Mouse (Mus musculus) cerebellum, postnatal 36 days (tissue): ENCODE data around the gene Phlpp1.

ENCODE experiments used
- DNase-seq, 2 experiments: peaks; one replicate each; pipeline ENCODE4 v3.0.0; 2021 to 2022; ENCODE audit warnings: mixed read lengths in 2 of 2

Phlpp1 gene

DNA sequence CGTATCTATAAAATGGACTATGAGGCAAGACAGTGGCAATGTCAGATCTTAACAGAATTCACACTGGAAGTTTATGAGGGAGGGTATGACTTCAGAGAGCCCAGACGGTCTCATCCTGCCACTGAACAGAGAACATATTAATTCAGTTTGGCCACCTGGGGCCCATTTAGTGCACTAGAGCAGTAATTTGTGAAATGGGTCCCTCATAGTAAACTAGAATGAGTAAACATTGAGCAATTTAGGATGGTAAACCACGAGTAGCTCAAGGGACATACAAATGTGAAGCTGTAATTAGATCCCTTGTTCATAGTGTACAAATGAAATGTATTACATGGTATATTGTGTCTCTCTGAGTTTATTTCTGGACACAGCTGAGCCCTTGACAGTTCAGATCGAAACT, 3.6 kb upstream of the Phlpp1 start:
- DNase-seq, result no peak

DNA sequence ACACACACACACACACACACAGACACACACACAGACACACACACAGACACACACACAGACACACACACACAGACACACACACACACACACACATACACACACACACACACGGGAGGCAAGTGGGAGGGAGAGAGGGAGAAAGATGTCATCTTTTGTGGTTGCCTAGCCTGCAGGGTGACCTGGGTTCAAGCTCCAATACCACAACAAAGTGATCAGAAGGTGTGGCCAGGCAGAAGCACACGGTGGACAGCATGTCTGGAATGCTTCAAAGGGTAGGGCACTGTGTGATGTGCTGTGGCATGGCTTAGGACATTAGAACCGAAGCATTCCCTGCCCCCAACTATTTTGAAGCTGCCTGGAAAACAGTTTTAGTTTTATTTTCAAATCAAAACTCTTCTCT, 2.8 kb upstream of the Phlpp1 start:
- DNase-seq, result no peak

DNA sequence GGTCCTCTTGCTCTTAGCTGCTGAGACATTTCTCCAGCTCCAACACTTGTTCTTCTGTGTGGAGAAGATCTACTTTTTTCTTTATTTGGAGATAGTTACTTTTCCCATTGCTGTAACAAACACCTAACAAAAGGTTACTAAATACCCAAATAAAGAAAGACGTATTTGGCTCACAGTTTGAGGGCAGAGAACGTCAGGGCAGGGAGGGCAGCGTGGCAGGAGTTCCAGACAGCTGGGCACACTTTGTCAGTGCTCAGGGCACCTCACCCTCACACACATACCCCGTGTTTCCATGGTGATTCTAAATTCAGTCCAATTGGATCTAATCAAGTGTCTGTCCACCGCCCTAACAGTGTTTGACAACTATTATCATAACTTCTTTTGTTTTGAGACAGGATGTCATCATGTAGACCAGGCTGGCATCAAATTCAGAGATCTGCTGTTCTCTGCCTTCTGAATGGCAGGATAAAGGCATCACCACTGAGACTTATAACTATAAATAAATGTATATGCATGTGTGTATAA, 1.7 kb upstream of the Phlpp1 start:
- no peak for DNase-seq

DNA sequence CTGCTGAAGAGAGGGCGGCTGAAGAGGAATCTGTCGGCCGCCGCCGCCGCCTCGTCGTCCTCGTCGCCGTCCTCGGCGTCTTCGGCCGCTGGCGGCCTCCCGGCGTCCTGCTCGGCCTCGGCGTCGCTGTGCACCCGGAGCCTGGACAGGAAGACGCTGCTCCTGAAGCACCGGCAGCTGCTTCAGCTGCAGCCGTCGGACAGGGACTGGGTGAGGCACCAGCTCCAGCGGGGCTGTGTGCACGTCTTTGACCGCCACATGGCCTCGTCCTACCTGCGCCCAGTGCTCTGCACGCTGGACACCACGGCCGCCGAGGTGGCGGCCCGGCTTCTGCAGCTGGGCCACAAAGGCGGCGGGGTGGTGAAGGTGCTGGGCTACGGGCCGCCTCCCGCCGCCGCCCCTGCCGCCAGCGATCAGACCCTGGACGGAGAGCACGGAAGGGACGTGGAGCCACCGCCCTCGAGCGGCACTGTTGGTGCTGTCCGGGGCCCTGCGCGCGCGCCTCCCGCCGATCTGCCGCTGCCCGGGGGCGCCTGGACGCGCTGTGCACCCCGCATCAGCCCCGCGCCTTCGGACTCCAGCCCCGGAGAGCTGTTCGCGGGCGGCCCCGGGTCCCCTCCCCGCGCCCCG, 864 bp downstream of the Phlpp1 start:
- DNase-seq, result peak; percentile 51 to 56

DNA sequence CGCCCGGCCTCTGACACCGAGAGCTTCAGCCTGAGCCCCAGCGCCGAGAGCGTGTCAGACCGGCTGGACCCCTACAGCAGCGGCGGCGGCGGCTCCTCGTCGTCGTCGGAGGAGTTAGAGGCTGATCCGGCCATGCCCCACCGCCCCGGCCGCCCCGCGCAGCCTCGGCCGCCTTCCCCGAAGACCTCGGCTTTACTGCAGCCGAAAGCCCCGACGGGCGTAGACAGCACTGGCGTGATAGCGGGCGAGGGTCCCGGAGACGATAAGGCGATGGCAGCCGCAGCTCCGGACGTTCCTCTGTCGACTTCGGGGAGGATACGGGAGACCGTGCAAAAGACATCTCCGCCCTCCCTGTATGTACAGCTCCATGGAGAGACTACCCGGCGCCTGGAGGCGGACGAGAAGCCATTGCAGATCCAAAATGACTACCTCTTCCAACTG, 1.4 kb downstream of the Phlpp1 start:
- peak; percentile 34 to 36 for DNase-seq

DNA sequence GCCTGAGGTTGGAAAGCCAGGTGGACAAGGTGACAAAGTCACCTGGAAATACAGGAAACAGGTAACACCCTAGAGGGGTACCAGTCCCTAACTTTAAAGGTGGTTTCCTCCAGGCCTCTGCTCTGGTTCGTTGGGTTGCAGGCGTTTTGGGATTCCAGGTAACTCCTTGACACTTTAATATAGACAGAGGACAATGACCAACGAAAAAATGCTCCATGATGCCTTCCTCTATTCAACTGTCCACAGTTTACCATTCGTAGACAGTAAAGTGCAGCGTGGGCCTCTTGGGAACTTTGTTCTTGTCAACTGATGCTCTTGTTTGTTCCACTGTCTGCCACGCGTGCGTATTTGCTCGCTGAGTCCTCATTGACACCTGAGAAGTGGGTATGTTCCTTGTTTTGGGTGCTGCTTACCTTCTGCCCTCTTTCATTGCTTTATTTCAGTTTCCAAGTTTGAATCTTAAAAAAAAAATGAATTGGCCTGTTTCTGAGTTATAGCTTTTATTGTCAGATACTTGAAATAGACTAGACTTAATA, 2.1 kb downstream of the Phlpp1 start:
- DNase-seq, result no peak

DNA sequence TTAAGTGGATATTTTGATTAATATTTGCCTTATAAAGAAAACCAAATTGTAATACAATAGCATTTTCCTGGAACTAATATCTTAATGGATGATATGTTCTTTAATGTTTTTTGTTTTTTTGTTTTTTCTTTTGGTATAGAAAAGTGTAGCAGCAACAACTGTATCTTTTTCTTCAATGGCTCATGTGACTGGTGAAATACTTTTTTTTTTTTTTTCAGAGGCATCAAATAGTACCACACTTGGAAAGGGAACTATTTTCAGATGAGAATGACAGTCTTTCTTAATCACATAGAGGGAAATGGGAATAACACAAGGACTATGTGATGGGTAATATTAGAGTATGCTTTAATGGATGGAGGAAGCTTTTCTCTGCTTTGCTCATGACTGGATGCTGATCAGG, 3.0 kb downstream of the Phlpp1 start:
- DNase-seq, result no peak

DNA sequence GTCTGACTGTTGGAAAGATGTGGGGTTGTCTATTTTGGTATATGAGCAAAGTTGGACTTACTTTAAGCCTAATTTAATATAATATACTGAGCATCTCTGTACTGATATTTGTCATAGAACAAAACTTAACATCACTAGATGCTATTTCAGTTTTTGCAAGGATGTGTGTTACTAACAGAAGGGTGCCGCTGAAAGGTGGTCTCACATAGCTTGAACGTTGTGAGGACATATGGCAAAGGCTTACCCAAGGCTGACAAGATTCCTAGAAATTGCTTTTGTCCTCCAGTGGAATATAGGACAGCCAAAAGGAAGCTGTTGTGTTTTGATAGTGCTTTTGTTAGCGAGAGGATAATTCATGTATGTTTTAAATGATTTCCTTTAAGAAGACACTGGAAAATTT, 3.8 kb downstream of the Phlpp1 start:
- DNase-seq, result no peak

DNA sequence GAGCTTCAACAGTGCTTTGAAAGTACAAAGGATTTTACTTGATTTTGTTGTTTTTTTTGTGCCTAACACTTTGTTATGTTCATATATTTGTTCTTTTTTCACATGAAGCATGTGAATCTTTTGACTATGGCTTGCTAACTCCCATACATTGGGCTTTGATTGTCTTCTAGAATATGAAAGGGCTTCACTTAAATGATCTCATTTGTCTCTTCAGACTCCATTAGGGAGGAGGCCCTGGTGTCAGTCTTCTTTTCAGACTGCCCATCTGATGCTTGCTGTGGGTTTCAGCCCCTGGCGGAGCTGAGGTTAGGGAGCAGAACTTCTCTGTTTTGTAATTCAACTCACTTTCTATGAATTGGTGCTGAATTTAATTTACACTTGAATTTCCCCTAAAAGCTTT, 5.2 kb downstream of the Phlpp1 start:
- no peak for DNase-seq

DNA sequence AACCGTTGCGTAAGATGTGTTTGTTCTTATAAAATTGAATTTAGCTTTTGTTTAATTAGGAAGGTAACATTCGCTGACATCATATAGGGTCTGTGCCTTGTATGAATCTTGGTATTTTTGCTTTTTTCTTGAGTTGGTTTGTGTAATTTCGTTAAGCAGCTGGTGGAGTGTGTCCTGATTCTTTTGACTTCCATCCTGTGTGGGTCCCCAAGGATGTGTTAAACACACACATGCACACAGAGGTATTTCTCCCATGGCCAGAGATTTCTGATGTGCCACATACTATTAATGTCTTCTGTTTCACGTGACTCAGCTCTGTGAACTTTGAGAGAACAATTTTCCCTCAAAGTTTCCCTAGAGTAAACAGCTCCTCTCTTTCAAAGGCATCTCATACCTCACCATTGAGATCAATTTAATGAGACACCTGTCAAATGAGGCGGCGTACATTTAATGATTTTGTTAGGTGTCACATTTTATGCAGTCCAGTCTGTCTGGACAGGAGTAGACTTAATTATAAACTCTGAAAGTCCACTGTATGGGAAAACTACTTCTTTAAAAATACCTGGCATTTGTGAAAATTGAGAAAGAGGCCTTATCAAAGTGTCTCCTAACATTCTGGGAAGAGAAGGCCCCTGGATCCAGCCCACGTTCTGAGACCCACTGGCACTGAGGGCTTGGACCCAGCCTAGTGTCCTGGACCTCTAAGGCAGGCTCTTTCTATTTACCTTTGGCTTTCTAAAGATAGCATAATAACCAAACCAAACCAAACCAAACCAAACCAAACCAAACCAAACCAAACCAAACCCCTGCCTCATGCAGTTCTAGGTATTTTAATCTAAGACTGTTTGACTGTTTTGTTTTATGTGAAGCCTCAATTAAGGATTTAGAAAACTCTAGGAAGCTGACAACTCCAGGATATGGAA, 6.6 kb downstream of the Phlpp1 start:
- no peak for DNase-seq

DNA sequence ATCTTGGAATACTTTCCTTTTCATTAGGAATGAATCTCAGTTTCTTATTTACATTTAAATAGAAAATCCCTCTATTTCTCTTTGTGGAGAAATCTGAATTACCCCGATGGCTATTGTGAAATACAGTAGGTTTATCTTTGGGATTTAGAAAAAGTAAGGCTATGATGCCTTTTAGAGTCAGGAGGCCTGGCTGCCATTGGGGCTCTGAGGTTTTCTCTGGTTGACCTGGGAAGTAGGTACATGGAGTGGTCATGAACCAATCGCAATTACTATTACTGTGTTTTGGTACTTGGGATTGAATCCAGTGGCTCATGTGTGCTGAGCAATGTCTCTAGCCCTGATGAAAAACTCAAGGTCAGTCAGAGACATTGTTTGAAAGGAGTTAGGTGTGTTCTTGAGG, 12.1 kb downstream of the Phlpp1 start:
- no peak for DNase-seq

DNA sequence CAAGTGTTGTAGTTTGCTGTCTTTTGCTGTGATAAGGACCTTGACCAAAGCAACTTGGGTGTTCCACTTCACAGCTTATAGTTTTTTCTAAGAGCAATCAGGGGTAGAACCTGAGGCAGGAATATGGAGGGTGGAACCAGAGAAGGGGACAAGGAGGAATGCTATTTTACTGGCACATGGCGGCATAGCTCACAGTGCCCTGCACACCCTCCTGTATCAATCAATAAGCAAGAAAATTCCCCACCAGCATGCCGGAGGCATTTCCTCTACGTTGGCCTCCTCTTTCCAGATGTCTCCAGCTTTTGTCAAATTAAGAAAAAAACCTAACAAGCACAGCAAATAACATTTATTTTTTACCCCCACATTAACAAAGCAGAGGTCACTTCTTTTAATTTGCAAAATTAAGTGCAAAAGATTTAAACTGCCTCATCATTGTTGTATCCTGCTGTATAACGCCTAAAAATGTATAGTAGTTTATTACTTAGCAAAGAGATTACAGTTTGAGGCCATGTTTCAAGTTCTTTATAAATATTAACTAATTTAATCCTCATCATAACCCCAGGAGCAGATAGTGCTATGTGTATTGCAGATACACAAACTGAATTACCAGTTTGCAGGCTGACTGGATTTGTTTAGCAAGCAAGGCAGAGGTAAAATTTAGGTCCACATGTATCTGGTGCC, 13.4 kb downstream of the Phlpp1 start:
- no peak for DNase-seq

DNA sequence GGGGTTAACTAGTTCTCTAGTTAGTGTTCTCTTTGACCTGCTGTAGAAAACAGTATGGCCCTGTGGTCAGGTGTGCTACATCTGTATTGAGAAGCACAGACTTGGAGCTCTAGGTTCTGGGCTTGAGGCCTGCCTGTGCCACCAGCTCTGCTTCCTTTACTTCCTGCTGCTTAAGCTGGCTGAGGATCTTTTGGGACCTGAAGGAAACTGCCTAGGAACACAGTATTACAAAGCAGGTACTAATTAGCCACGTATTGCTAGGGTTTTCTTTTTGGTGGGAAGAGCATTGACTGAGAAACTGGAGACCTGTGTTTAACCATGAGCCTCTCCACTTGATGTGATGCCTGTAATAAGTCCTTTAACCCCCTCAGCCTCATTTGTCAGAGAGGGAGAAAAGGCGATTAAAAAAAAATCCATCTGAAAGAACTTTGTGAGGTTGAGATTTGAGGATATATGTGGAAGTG, 13.9 kb downstream of the Phlpp1 start:
- no peak for DNase-seq

DNA sequence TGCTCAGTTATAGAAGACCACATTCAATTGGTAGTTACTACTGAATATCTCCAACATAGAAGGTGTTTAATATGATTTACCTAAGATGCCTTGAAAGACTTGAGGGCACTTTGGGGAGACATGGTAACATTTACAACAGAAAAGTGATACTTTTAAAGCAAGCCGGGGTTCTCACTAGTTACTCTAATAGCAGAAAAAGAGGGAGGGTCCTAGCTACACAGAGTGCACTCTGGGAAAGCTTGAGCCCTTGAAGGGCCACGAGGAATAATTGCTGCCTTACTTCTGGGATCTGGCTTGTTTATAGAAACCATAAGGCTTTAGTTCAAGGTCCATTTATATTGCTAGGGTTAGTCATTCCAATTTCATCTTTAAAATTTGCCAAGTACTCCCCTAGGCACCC, 14.5 kb downstream of the Phlpp1 start:
- DNase-seq, result no peak

DNA sequence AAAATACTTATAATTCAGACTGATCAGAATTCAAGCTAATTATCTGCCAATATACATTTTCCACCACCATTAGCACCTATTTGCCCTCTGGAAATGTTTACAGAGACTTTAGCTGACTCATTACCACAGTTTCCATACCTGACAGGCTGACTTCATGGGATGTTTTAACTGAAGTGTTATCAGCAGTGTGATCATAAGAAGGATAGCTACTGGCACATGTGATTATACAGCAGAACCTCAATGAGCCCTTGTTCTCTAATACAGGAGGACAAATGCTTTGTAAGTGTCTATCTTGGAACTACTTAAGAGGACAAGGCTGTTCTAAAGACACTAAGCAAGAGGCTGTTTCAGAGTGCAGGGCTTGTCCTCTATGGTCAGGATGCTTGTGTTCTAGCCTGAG, 15.9 kb downstream of the Phlpp1 start:
- DNase-seq, result no peak

DNA sequence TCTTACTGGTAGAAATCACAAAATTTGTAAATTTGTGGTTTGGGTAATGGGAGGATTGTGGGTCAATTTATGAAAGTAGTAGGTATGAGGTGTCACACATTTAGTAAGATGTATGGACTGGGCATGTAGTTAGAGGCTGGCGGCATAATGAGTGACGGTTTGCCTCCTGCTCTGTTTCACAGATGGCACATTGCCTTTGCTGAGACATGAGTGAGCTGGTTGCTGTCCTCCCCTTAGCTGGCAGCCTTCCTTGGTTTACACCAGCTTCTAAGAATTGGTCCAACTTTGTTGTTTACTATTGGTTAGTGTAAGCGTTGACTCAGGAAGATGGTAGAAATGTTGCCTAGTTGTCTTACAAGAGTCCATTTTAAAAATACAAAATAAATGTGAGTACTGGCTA, 17.2 kb downstream of the Phlpp1 start:
- peak in 1 of 2 experiments; percentile 35 for DNase-seq

DNA sequence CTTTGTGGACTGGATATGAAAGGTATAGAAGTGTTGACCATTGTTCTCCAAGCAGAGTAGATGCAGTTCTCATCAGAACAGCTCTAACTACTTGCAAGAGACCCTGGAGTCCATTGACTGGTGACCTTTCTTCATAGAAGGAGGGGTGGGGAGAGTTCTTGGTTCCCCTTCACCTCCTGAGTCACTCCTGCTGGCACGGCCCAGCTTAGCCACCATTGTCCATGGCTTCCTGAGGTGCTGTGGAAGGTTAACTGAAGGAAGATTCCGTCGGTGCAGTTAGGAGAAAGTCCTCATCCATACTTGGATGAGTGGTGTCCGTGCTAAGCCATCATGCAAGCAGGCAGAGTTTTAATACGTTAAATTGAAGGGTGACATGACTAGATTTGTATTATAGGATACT, 17.8 kb downstream of the Phlpp1 start:
- DNase-seq, result no peak

DNA sequence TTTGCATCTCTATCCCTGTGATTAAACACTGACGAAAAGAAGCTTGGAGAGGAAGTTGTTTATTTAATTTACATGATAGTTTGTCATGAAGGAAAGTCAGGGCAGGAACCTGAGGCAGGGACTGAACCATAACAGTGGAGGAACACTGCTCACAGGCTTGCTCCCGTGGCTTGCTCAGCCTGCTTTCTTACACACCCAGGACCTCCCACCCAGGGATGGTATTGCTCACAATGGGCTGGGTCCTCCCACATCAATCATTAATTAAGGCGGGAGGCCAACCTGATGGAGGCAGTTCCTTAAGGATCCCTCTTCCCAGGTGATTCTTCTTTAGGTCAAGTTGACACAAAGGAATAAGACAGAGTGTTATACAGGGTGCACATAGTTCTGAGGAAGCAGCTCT, 19.1 kb downstream of the Phlpp1 start:
- DNase-seq, result no peak

DNA sequence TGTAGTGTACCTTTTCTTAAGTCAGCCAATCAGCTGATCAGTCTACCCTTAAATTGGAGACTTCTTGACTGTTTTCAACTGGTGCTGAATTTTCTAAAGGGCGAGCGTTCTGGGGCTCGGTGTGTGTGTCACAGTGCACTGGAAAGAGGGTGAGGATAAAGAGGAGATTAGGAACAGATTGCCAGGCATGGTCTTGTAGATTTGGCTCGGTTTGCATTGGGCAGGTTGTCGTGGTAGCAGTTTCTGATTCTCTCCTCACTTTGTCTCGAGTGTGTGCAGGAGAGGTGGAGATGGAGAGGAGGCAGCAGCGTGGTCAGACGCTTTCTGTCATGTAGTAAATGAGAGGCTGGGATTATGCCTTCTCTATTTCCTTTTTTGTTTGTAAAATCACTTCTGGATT, 20.3 kb downstream of the Phlpp1 start:
- no peak for DNase-seq

DNA sequence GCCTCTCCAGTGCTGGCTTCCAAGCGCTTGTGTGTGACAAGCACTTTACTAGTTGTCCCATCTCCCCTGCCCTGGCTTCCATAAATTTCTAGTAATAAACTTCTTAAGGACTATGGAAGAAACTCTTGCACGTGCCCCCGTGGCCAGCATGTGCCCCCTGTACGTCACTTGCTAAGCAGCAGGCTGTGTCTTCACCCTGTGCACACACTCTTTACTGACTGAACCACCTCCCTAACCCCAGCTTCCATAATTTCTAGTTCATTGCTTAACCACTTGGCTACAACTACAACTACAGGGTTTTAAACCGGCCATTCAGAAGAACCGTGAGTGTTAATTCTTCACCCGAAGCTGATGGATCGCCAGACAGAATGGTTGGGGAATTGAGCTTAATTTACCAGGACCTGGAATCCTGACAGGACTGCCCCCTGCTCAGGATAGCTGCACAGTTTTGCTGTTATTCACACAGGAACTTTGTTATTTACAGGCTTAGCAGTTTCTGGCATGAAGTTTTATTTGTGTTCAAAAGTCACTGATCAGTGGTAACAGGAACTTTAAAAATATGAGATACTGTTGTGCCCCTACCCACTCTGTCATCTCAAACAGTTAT, 21.4 kb downstream of the Phlpp1 start:
- DNase-seq, result no peak

DNA sequence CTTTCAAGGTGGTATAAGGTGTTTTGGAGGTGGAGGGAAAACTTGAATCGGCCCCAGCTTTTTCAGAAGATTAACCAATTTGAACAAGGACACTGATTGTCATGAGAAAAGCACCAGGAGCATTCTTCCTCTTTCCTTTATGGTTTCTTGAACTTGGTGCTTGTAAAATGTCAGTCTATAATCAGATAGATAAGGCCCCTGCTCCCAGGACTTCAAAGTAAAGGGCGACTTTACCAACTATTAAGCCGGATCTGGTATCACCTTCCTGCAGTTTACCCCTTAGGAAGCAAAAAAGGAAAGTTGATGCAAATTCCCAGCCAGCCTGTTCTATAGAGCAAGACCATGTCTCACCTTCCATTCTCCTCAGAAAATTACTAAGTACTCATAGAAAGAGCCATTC, 21.9 kb downstream of the Phlpp1 start:
- DNase-seq, result no peak

DNA sequence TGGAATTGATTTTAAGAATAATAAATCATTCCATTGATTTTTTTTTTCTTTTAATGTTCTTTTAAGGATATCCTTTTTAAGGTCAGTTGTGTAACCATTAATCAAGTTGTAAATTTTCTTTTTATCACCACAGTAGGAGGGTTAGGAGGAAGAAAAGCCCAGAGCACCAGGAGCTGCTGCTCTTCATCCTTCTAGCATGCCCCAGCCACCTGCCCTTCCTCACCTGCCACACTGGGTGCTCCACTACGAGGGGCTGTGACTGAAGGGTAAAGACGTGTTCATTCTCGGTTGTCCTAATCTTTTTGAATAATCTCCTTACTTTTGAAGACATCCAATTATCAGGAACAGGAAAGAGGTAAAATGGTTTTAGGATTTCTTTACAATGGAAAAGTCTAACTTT, 22.7 kb downstream of the Phlpp1 start:
- DNase-seq, result no peak

DNA sequence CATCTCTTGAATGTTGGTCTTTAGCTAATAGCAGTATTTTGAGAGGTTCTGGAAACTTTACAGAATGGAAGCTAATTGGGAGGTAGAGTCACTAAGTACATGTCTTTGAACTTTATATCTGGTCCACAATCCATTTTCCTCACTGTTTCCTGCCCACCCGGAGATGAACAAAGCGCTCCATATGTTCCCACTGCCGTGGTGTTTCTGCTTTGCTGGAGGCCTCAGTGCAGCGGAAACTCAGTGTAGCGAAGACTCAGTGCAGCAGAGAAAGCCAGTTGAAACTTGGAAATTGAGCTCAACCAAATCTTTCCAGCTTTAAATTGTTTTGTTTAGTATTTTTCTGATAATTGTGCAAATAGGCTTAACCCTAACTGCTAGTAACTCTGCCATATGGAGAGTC, 26.4 kb downstream of the Phlpp1 start:
- peak in 1 of 2 experiments; percentile 21 for DNase-seq
